Mouse (Mus musculus) neural tube, embryonic 13.5 days (tissue): ENCODE results near the gene Trpc7. TPM values are rescaled to one million over a fixed set of nuclear protein-coding genes. Genes with fewer than 3 reads are reported as not detected.
A peak's percentile ranks its signal among the peaks of the same experiment; 100 is the strongest.

Experiments
- ATAC-seq: fragments of 200-750 bp; cut with Nextera tagmentation; 2 replicates; pipeline ENCODE4 v1.8.0; 2017; ENCODE audit warnings: low read depth, mild to moderate bottlenecking, moderate TSS enrichment, moderate library complexity
- H3K27ac ChIP-seq: fragments of 300-500 bp; sonication (generic); replicated peaks from 2 replicates; pipeline ENCODE4 v1.5.1; 2015; ENCODE audit warnings: moderate library complexity, mild to moderate bottlenecking, inconsistent platforms
- H3K27me3 ChIP-seq: fragments of 300-500 bp; sonication (generic); 2 replicates; pipeline ENCODE4 v1.6.1; 2015; ENCODE audit warnings: mild to moderate bottlenecking, inconsistent platforms
- H3K36me3 ChIP-seq: fragments of 300-500 bp; sonication (generic); 2 replicates; pipeline ENCODE4 v1.6.1; 2015; ENCODE audit warnings: mild to moderate bottlenecking, inconsistent platforms
- H3K4me1 ChIP-seq: fragments of 300-500 bp; sonication (generic); replicated peaks from 2 replicates; pipeline ENCODE4 v1.6.1; 2015; ENCODE audit warnings: inconsistent platforms
- H3K4me2 ChIP-seq: fragments of 300-500 bp; sonication (generic); 2 replicates; pipeline ENCODE4 v1.6.1; 2015; ENCODE audit warnings: inconsistent platforms, mild to moderate bottlenecking, moderate library complexity
- H3K4me3 ChIP-seq: fragments of 300-500 bp; sonication (generic); 2 replicates; pipeline ENCODE4 v1.5.1; 2015; ENCODE audit warnings: mild to moderate bottlenecking, inconsistent platforms
- H3K9ac ChIP-seq: fragments of 300-500 bp; sonication (generic); 2 replicates; pipeline ENCODE4 v1.6.1; 2015; ENCODE audit warnings: moderate library complexity, mild to moderate bottlenecking, inconsistent platforms
- H3K9me3 ChIP-seq: fragments of 300-500 bp; sonication (generic); 2 replicates; pipeline ENCODE4 v1.6.1; 2016; ENCODE audit warnings: inconsistent platforms
- WGBS: fragments of 180-500 bp; shearing (Covaris S2); methylation state at CpG from one replicate; pipeline ENCODE4 v1.1.7; 2015; 5-methylcytosine and 5-hydroxymethylcytosine counted together
- polyA plus RNA-seq: library from polyadenylated mRNA; unstranded; fragments of >200 nt; fragmentation: Nextera tagmentation; extraction: Ambion mirVana; gene quantifications from 2 replicates; pipeline ENCODE4 v1.2.1, GENCODE M21; 2015

Trpc7 gene
- polyA plus RNA-seq, result 1.2 TPM in 2 replicates

- Histone ChIP-seq H3K4me1 (0 out of 2 replicates have a peak, but pooled peaks cover 5% of the 10 kb centered on the region), H3K36me3 (no peaks in the 10 kb centered on the region), H3K9me3 (no peaks in the 10 kb centered on the region), H3K4me2 (peak within 1 kb of the TSS; percentile 50), H3K27ac (no peak within 1 kb of the TSS), H3K4me3 (peak within 1 kb of the TSS; percentile 25), H3K9ac (peak within 1 kb of the TSS; percentile 52), H3K27me3 (peaks cover 9% of the 10 kb centered on the region)
- WGBS, result 58% methylated on average over 3 of the region's 3 CpGs
- no peak for ATAC-seq
Observed at GRCm38 (mm10) chr13:56895893-56896292, at the start of gene Trpc7. TSS of gene Trpc7 (minus strand) at chr13:56895993.

GRCm38 (mm10) chr13:56939261-56939660 lies 43.5 kb upstream of the Trpc7 start:
- no peak overlapping the region for H3K4me2 ChIP-seq
- H3K27ac ChIP-seq, result no peak overlapping the region
- H3K4me1 ChIP-seq, result no peaks in the 10 kb centered on the region
- H3K4me3 ChIP-seq, result no peak overlapping the region
- no peak for ATAC-seq
- H3K9ac ChIP-seq, result no peak overlapping the region
- 87% methylated on average over 11 of the region's 11 CpGs for WGBS
- H3K36me3 ChIP-seq, result no peaks in the 10 kb centered on the region
- no peaks in the 10 kb centered on the region for H3K27me3 ChIP-seq
- no peaks in the 10 kb centered on the region for H3K9me3 ChIP-seq

- Histone ChIP-seq H3K9me3 (0 out of 2 replicates have a peak, but pooled peaks cover 7% of the 10 kb centered on the region), H3K4me2 (no peak overlapping the region), H3K36me3 (no peaks in the 10 kb centered on the region), H3K27ac (no peak overlapping the region), H3K4me1 (0 out of 2 replicates have a peak, but pooled peaks cover 2% of the 10 kb centered on the region), H3K4me3 (no peak overlapping the region), H3K9ac (no peak overlapping the region), H3K27me3 (no peaks in the 10 kb centered on the region)
- 65% methylated on average over 11 of the region's 11 CpGs for WGBS
- ATAC-seq, result no peak
Observed at GRCm38 (mm10) chr13:56933832-56934510, 38.2 kb upstream of the Trpc7 start.

- 0 out of 2 replicates have a peak, but pooled peaks cover 7% of the 10 kb centered on the region for H3K9me3 ChIP-seq
- H3K27ac ChIP-seq, result no peak overlapping the region
- H3K4me1 ChIP-seq, result 0 out of 2 replicates have a peak, but pooled peaks cover 2% of the 10 kb centered on the region
- ATAC-seq, result no peak
- H3K36me3 ChIP-seq, result no peaks in the 10 kb centered on the region
- H3K9ac ChIP-seq, result no peak overlapping the region
- H3K4me2 ChIP-seq, result no peak overlapping the region
- WGBS, result 94% methylated on average over 2 of the region's 2 CpGs
- H3K4me3 ChIP-seq, result no peak overlapping the region
- H3K27me3 ChIP-seq, result no peaks in the 10 kb centered on the region
Observed at GRCm38 (mm10) chr13:56930421-56930820, 34.6 kb upstream of the Trpc7 start.

GRCm38 (mm10) chr13:56922976-56923375 lies 27.2 kb upstream of the Trpc7 start:
- Histone ChIP-seq H3K9ac (no peak overlapping the region), H3K4me2 (no peak overlapping the region), H3K4me3 (no peak overlapping the region), H3K4me1 (no peaks in the 10 kb centered on the region), H3K36me3 (no peaks in the 10 kb centered on the region), H3K9me3 (no peaks in the 10 kb centered on the region), H3K27me3 (no peaks in the 10 kb centered on the region), H3K27ac (no peak overlapping the region)
- no peak for ATAC-seq
- WGBS, result 84% methylated on average over 2 of the region's 2 CpGs

GRCm38 (mm10) chr13:56921251-56921650 lies 25.5 kb upstream of the Trpc7 start:
- no peak overlapping the region for H3K27ac ChIP-seq
- no peaks in the 10 kb centered on the region for H3K36me3 ChIP-seq
- H3K9me3 ChIP-seq, result no peaks in the 10 kb centered on the region
- no peak overlapping the region for H3K4me2 ChIP-seq
- H3K9ac ChIP-seq, result no peak overlapping the region
- no peaks in the 10 kb centered on the region; the same call in 1 of the 2 replicates for H3K4me1 ChIP-seq
- H3K27me3 ChIP-seq, result no peaks in the 10 kb centered on the region
- no peak for ATAC-seq
- H3K4me3 ChIP-seq, result no peak overlapping the region
- 64% methylated on average over 3 of the region's 3 CpGs for WGBS

- Histone ChIP-seq H3K9me3 (no peaks in the 10 kb centered on the region), H3K27me3 (no peaks in the 10 kb centered on the region), H3K4me2 (no peak overlapping the region), H3K27ac (no peak overlapping the region), H3K9ac (no peak overlapping the region), H3K4me3 (no peak overlapping the region), H3K36me3 (no peaks in the 10 kb centered on the region), H3K4me1 (peaks cover 3% of the 10 kb centered on the region; the same call in 1 of the 2 replicates)
- 72% methylated on average over 7 of the region's 7 CpGs for WGBS
- no peak for ATAC-seq
Observed at GRCm38 (mm10) chr13:56914721-56915120, 18.9 kb upstream of the Trpc7 start.

GRCm38 (mm10) chr13:56911093-56911492 lies 15.3 kb upstream of the Trpc7 start:
- no peaks in the 10 kb centered on the region for H3K9me3 ChIP-seq
- H3K36me3 ChIP-seq, result no peaks in the 10 kb centered on the region
- no peaks in the 10 kb centered on the region for H3K27me3 ChIP-seq
- H3K27ac ChIP-seq, result no peak overlapping the region
- 68% methylated on average over 12 of the region's 12 CpGs for WGBS
- peaks cover 3% of the 10 kb centered on the region; the same call in 1 of the 2 replicates for H3K4me1 ChIP-seq
- no peak for ATAC-seq
- no peak overlapping the region for H3K4me3 ChIP-seq
- no peak overlapping the region for H3K9ac ChIP-seq
- H3K4me2 ChIP-seq, result no peak overlapping the region

GRCm38 (mm10) chr13:56895386-56895785 lies 407 bp downstream of the Trpc7 start:
- peak overlapping the region; percentile 52 for H3K9ac ChIP-seq
- peak overlapping the region; percentile 50 for H3K4me2 ChIP-seq
- H3K9me3 ChIP-seq, result no peaks in the 10 kb centered on the region
- H3K36me3 ChIP-seq, result no peaks in the 10 kb centered on the region
- WGBS, result 3% methylated on average over 17 of the region's 17 CpGs
- peak overlapping the region; percentile 25 for H3K4me3 ChIP-seq
- ATAC-seq, result no peak
- H3K27ac ChIP-seq, result no peak overlapping the region
- H3K27me3 ChIP-seq, result peaks cover 9% of the 10 kb centered on the region
- H3K4me1 ChIP-seq, result 0 out of 2 replicates have a peak, but pooled peaks cover 5% of the 10 kb centered on the region

- H3K27ac ChIP-seq, result no peak overlapping the region
- H3K9ac ChIP-seq, result no peak overlapping the region
- H3K27me3 ChIP-seq, result peaks cover 9% of the 10 kb centered on the region
- no peak overlapping the region for H3K4me3 ChIP-seq
- H3K9me3 ChIP-seq, result no peaks in the 10 kb centered on the region
- peaks cover 5% of the 10 kb centered on the region; the same call in 1 of the 2 replicates for H3K4me1 ChIP-seq
- WGBS, result 75% methylated on average over 5 of the region's 5 CpGs
- no peak overlapping the region; the same call in 1 of the 2 replicates for H3K4me2 ChIP-seq
- ATAC-seq, result no peak
- H3K36me3 ChIP-seq, result no peaks in the 10 kb centered on the region
Observed at GRCm38 (mm10) chr13:56894543-56894942, 1.2 kb downstream of the Trpc7 start.

- no peaks in the 10 kb centered on the region for H3K36me3 ChIP-seq
- no peak overlapping the region for H3K4me2 ChIP-seq
- no peaks in the 10 kb centered on the region; the same call in 1 of the 2 replicates for H3K4me1 ChIP-seq
- no peak overlapping the region for H3K27ac ChIP-seq
- no peaks in the 10 kb centered on the region for H3K9me3 ChIP-seq
- no peak overlapping the region for H3K4me3 ChIP-seq
- no peaks in the 10 kb centered on the region for H3K27me3 ChIP-seq
- no peak for ATAC-seq
- WGBS, result 24% methylated on average over 7 of the region's 7 CpGs
- H3K9ac ChIP-seq, result no peak overlapping the region
Observed at GRCm38 (mm10) chr13:56889888-56890287, 5.9 kb downstream of the Trpc7 start.

GRCm38 (mm10) chr13:56882931-56883330 lies 12.9 kb downstream of the Trpc7 start:
- H3K27me3 ChIP-seq, result no peaks in the 10 kb centered on the region
- H3K9ac ChIP-seq, result no peak overlapping the region
- H3K36me3 ChIP-seq, result no peaks in the 10 kb centered on the region
- no peak overlapping the region for H3K27ac ChIP-seq
- no peaks in the 10 kb centered on the region for H3K9me3 ChIP-seq
- no peak overlapping the region for H3K4me2 ChIP-seq
- no peak overlapping the region for H3K4me3 ChIP-seq
- ATAC-seq, result no peak
- WGBS, result 87% methylated on average over 12 of the region's 12 CpGs
- H3K4me1 ChIP-seq, result no peaks in the 10 kb centered on the region
